Mouse (Mus musculus): ENCODE measurements around the gene Nipal1. TPM values are rescaled to one million over a fixed set of nuclear protein-coding genes. Genes with fewer than 3 reads are reported as not detected.

Nipal1 gene
- 2.1 TPM for polyA plus RNA-seq (2015; fragmentation: Illumina TruSeq; extraction: RNeasy Lipid Tissue Mini Kit (QIAGEN cat#74804); ENCODE audit: insufficient read depth, low replicate concordance)

DNA sequence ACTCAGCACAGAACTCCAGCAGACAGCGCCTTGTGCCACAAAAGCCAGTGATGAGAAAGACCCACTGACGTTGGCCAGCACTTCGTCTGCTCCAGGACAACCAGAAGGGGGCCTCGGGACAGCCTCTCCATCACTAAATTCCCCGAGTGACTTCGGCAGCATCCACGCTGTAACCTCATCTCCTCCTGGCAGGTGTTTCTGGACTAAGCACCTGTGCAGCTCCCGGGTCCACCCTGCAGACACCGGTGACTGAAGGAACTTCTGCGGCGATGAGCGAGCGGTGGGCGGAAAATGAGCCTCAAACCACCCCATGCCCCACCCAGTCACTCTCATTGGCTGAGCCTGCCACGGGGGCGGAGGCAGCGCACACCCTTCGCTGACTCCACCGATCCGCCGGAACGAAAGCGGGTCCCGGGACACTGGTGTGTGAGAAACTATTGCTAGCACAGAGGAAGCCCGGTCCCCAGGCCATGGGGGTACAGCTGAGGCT is at the start of gene Nipal1:
Gene Nipal1 (plus strand): TSS at position 378 of the 490 bp plus-strand sequence.

DNA sequence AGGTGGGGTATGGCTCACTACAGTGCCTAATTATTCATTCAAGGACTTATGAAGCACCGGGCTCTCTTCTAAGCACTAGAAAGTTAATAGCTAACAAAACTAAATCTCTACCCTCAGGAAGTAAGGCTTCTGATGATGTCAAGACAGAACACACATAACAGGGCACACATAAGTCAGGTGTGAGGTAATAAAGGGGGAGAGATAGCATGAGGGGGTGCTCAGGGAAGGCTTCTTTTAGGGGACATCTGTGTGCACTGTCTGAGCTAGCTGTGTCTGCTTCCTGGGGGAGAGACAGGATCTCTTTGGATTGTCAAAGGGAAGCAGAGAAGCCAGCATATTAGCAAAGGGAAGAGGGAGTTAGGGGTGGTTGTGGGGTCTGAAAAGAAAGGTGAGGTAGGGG is 3.4 kb upstream of the Nipal1 start, which contains the start of gene Cnga1:
Gene Cnga1 (minus strand): TSS at position 101 of the 400 bp plus-strand sequence.

Other genes with a start within 250 kb of the Nipal1 start
- 0.26 TPM for gene Corin, start 143.3 kb upstream of the Nipal1 start, polyA plus RNA-seq (2015; fragmentation: Illumina TruSeq; extraction: RNeasy Lipid Tissue Mini Kit (QIAGEN cat#74804); ENCODE audit: insufficient read depth, low replicate concordance)
- 17.8 TPM for gene Nfxl1, start 88.1 kb upstream of the Nipal1 start, polyA plus RNA-seq (2015; fragmentation: Illumina TruSeq; extraction: RNeasy Lipid Tissue Mini Kit (QIAGEN cat#74804); ENCODE audit: insufficient read depth, low replicate concordance)
- not detected for gene Zar1, start 66.5 kb upstream of the Nipal1 start, polyA plus RNA-seq (2015; fragmentation: Illumina TruSeq; extraction: RNeasy Lipid Tissue Mini Kit (QIAGEN cat#74804); ENCODE audit: insufficient read depth, low replicate concordance)
- not detected for gene Gm5868, start 60.2 kb upstream of the Nipal1 start, polyA plus RNA-seq (2015; fragmentation: Illumina TruSeq; extraction: RNeasy Lipid Tissue Mini Kit (QIAGEN cat#74804); ENCODE audit: insufficient read depth, low replicate concordance)
- gene Cnga1, start 3.5 kb upstream of the Nipal1 start, polyA plus RNA-seq (2015; fragmentation: Illumina TruSeq; extraction: RNeasy Lipid Tissue Mini Kit (QIAGEN cat#74804); ENCODE audit: insufficient read depth, low replicate concordance), result 3.6 TPM
- gene Txk, start 105.0 kb downstream of the Nipal1 start, polyA plus RNA-seq (2015; fragmentation: Illumina TruSeq; extraction: RNeasy Lipid Tissue Mini Kit (QIAGEN cat#74804); ENCODE audit: insufficient read depth, low replicate concordance), result 28.1 TPM
- 64.8 TPM for gene Tec, start 220.7 kb downstream of the Nipal1 start, polyA plus RNA-seq (2015; fragmentation: Illumina TruSeq; extraction: RNeasy Lipid Tissue Mini Kit (QIAGEN cat#74804); ENCODE audit: insufficient read depth, low replicate concordance)

All from spleen, adult 10 weeks (tissue).